Mouse (Mus musculus): ENCODE data around the gene Dnajb9.
"Not testable (repeated sequence)": the region's sequence is repeated elsewhere in the genome, so short reads cannot be mapped to it uniquely, and the experiment has no call there.

The Dnajb9 gene

GRCm38 (mm10) chr12:44209824-44210752 lies at the start of gene Dnajb9:
Dnajb9 (minus strand) TSS chr12:44210326.
- DNase-seq (ENCODE audit: low read depth, low spot score): peak; percentile 100

GRCm38 (mm10) chr12:44248309-44248977 lies 38.3 kb upstream of the Dnajb9 start:
- DNase-seq (ENCODE audit: low read depth, low spot score): no peak

DNA sequence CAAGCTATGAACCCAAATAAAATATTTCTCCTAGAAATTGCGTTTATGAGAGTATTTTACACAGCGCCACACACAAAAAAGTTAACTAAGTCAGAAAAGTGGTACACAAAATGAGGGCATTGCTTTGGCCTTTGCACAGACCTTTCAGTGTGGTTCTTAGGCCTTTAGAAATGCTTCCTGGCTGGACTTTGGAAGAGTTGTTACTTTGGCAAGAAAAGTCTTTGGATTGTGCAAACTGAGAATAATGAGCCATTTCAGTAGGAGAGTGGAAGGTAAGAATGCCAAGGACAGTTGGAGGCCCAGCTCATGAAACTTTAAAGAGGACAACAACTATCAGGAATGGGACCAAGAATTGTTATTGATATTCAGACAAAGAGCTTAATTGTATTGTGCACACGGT lies 35.6 kb upstream of the Dnajb9 start:
- DNase-seq (ENCODE audit: low read depth, low spot score): no peak

DNA sequence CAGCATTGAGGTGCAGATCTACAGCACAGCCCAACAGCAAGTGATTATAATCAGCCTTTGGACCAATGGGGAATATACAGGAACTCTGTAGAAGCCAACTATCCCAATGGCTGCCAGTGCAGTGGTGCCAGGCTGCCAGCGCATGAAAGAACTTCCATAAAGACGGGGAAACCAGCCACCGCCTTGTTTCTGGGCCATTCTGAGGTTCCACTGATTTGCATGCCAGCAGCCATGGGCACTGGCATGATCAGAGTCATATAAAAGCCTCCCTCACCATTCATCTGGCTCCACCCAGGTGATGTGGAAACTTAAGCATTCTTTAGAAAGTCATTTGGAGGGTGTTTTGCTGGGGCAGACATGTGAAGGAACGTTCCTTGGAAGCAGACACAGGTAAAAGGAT lies 32.3 kb upstream of the Dnajb9 start:
- no peak for DNase-seq (ENCODE audit: low read depth, low spot score)

DNA sequence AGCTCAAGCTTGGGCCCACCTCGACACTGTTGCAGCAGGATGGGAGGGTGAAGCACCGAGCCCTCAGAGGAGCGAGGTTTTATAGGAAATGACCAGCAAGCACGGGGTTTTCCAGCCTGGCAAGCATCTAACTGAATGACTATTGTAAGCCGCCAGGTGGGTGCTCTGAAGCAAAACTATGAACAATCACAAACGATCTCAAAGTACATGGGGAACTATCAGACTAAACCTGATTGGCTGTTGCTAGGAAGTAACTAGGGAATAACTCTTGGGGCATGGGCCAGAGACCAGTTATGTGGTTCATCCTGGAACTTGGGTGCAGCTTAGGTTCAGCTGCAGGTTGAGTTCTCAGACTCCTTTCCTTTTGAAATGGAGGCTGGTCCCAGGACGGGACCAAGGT lies 31.0 kb upstream of the Dnajb9 start:
- no peak for DNase-seq (ENCODE audit: low read depth, low spot score)

DNA sequence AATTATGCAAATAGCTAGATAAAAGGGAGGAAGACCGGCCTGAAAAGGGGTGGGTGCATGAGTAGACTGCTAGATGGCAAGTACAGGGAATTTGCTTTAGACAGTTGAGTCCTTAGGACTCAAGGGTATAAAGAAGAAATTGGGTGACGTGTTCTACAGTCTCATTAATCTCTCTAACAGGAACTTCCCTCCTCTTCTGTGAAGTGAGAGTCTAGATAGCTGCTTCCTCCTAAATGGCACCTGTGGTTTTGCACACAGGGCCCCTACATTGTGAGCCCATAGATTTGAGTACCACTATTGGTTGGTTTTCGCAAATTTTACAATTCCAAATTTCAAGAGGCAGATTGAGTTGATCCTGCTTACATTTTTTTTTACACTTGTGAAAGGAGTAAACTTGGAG lies 14.5 kb upstream of the Dnajb9 start:
- no peak for DNase-seq (ENCODE audit: low read depth, low spot score)

GRCm38 (mm10) chr12:44223044-44223443 lies 12.9 kb upstream of the Dnajb9 start:
- DNase-seq (ENCODE audit: low read depth, low spot score): no peak

- DNase-seq (ENCODE audit: low read depth, low spot score): no peak
These were observed 11.7 kb upstream of the Dnajb9 start for GRCm38 (mm10) chr12:44221651-44222356.

- DNase-seq (ENCODE audit: low read depth, low spot score): not testable (repeated sequence)
These were observed 10.9 kb upstream of the Dnajb9 start, which contains the start of gene Pnpla8 for GRCm38 (mm10) chr12:44221070-44221469. Pnpla8 (plus strand) TSS chr12:44221370.

DNA sequence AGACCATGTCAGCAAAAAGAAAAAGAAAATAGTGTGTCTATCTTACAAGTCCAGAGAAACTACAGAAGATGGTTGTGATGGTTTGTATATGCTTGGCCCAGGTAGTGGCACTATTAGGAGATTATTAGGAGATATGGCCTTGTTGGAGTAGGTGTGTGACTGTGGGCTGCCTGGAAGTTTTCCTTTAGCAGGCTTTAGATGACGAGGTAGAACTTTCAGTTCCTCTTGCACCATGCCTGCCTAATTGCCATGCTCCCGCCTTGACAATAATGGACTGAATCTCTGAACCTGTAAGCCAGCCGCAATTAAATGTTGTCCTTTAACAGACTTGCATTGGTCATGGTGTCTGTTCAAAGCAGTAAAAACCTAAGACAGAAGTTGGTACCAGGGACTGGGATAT lies 1.4 kb upstream of the Dnajb9 start:
- DNase-seq (ENCODE audit: low read depth, low spot score): no peak

- no peak for DNase-seq (ENCODE audit: low read depth, low spot score)
These were observed 844 bp downstream of the Dnajb9 start for GRCm38 (mm10) chr12:44209141-44209823.

DNA sequence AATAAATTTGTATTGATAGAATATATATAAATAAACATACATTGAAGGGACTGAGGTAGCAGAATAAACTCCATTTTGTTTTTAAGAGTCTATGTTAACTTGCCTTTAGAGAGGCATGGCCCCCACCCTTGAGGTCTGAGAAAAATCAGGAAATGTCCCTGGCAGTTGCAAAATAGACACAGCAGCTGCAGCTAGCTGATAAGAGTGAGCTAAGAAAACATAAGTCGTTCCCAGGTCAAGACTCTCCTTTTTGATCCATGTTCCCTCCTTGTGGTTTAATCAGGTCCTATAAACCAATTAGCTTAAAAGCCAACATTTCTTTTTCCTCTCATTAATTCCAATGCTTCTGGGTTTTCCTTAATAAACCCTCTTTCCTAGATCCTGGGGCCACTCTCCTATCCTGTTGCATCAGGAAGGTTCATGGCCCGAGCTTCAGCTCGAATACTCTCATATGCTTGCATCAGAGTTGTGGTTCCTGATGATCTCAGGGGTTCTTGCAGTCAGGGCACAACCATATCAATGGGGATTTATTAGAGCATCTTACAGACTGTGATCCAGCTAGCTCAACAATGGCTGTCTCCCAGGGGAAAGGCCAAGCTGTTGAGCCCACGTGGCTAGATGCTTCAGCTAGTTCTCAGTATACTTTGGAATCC lies 12.1 kb downstream of the Dnajb9 start:
- no peak for DNase-seq (ENCODE audit: low read depth, low spot score)

GRCm38 (mm10) chr12:44181081-44181982 lies 28.8 kb downstream of the Dnajb9 start:
- peak; percentile 22 for DNase-seq (ENCODE audit: low read depth, low spot score)

DNA sequence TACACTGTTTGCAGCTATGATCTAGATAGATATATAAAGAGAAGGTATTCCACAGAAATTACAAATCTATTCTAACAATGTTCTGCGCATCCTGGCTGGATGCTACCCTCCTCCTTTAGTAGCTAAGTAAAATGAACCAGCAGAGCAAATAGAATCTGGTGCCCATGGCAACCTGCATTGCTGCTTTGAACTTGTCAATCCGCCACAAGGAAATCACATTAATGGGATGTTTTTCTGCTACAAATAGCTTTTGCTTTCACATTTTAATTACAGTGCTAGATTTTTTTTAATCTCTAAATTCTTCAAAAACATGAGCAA lies 33.1 kb downstream of the Dnajb9 start:
- no peak for DNase-seq (ENCODE audit: low read depth, low spot score)

GRCm38 (mm10) chr12:44176331-44177037 lies 33.6 kb downstream of the Dnajb9 start:
- DNase-seq (ENCODE audit: low read depth, low spot score): no peak

DNA sequence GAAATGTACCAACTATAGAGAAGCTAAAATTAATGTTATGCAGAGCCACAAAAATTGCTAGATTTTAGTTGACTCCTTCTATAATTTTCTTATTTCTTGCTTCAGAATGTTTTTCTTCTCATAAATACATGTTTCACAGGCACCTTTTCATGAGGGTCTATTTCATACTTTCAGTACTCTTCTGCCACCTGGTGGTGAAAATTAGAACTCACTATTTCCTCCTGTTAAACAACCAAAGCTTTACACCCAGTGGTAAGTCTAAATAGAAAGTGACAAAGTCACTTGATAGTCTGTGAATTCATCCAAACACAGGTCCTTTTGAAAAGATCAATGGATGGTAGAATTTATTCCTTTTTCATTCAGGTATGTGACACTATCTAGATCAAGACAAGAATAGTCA lies 43.2 kb downstream of the Dnajb9 start:
- DNase-seq (ENCODE audit: low read depth, low spot score): peak; percentile 25

DNA sequence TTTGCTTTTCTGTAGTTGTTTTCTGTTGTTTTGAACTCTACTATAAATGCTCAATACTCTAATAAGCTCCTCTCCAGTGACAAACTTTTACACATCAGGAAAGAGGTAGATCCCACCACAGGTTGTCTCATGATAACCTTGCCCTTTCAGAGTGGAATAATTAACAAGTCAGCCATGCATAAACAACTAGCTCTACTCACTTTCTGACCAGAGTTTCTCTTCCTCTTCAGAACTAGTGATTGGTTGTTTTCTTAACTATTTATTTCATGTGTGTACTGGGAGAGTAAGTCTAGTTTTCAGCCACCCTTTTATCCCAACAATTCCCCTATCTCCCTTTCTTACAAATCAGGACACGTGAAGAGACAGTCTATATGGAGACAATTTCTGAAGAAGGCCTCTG lies 50.8 kb downstream of the Dnajb9 start:
- DNase-seq (ENCODE audit: low read depth, low spot score): no peak
